Mouse (Mus musculus) E14TG2a.4 (cell line): Measurements from ENCODE around the gene Dnah2.

ENCODE experiments used
- H3K27me3 ChIP-seq: 2 replicates; pipeline ENCODE4 v1.6.1; 2014; ENCODE audit warnings: low read length, control low read depth; ENCODE audit not compliant: insufficient read depth
- H3K36me3 ChIP-seq: 2 replicates; pipeline ENCODE4 v1.6.1; 2014; ENCODE audit warnings: low read length, control low read depth; ENCODE audit not compliant: insufficient read depth
- H3K4me1 ChIP-seq: replicated peaks from 2 replicates; pipeline ENCODE4 v1.6.1; 2014; ENCODE audit warnings: low read depth, low read length, control low read depth
- H3K4me3 ChIP-seq: replicated peaks from 2 replicates; pipeline ENCODE4 v1.5.1; 2014; ENCODE audit warnings: mild to moderate bottlenecking, low read length
- H3K9me3 ChIP-seq: 2 replicates; pipeline ENCODE4 v1.6.1; 2014; ENCODE audit warnings: low read length, control low read depth
- CTCF ChIP-seq: conservative IDR thresholded peaks from 2 replicates; pipeline ENCODE4 v1.5.1; 2014; ENCODE audit warnings: low read length
- NANOG ChIP-seq: IDR thresholded peaks from 2 replicates; pipeline ENCODE4 v1.6.1; 2014; ENCODE audit warnings: borderline replicate concordance, low read length, mixed read lengths
- POU5F1 ChIP-seq: IDR thresholded peaks from 2 replicates; pipeline ENCODE4 v1.6.1; 2014; ENCODE audit warnings: low read length, borderline replicate concordance

Gene Dnah2

GRCm38 (mm10) chr11:69528031-69528390 lies 20.9 kb downstream of the Dnah2 start:
- Histone ChIP-seq H3K9me3 (no peaks in the 10 kb centered on the region), H3K4me3 (no peak overlapping the region), H3K4me1 (peaks cover 24% of the 10 kb centered on the region), H3K27me3 (peaks cover 31% of the 10 kb centered on the region), H3K36me3 (no peaks in the 10 kb centered on the region; the same call in 1 of the 2 replicates)
- no peak for TF ChIP-seq NANOG
- TF ChIP-seq CTCF = no peak
- TF ChIP-seq POU5F1 = no peak

DNA sequence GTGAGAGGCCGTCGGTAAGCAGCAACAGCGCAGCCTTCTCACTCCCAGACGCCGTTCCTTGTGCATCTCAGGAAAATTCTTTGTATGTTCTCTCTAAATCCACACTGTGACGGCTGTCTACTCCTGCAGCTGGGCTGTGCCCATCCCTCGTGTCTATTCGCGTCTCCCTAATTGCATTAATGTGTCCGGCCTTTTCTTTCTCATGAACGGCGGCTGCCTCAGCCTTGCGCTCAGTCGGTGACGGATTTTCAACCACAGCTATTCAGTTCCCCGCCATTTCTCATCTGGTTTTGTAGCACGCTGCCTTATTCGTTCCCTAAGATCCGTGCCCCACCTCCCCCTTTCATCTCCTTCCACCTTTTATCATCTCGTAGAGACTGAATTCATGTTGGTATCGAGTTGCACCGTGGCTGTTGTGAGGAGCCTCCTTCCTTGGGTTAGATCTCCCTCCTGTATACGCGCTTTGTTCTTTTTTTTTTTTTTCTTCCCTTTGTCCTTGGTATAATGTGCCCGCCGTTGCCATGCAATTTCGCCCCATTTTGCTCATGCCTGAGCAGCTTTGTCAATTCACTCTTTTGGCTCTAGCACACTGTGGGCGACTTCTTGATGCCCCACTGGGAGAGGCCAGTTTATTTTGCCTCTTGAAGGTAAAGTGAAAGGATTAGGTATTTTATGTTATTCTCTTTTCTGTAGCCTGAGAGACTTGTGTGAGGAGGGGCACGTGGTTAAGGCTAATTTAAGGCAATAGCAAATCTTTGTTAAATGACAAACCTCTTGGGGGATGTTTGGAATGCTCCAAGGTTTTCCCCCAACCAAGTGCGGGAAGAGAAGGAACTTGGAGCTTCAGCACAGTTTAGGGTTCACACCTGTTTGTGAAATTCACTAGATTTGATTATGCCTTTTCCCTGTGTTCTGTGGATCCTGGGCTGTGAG lies 21.5 kb downstream of the Dnah2 start:
- Histone ChIP-seq H3K4me3 (no peak overlapping the region), H3K9me3 (no peaks in the 10 kb centered on the region), H3K36me3 (no peaks in the 10 kb centered on the region; the same call in 1 of the 2 replicates), H3K27me3 (peaks cover 31% of the 10 kb centered on the region), H3K4me1 (peaks cover 24% of the 10 kb centered on the region)
- TF ChIP-seq NANOG = no peak
- no peak for TF ChIP-seq CTCF
- no peak for TF ChIP-seq POU5F1

DNA sequence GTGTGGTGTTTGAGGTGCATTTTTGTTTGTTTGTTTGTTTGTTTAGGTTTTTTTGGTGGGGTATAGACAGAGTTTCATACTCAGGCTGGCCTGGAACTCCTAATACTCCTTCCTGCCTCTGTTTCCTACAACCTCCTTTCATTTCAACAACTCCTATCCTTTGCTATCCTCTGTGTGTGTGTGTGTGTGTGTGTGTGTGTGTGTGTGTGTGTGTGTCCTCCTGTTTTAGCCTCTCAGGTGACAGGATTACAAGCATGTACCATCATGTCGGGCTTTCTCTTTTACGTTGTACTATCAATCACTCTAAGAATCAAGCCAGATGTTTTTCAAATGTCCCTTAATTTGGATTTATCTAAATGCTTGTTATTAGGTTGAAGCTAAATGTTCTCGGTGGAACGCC lies 22.3 kb downstream of the Dnah2 start:
- no peak for TF ChIP-seq NANOG
- TF ChIP-seq POU5F1 = no peak
- TF ChIP-seq CTCF = no peak
- Histone ChIP-seq H3K9me3 (no peaks in the 10 kb centered on the region), H3K4me3 (no peak overlapping the region), H3K27me3 (peaks cover 31% of the 10 kb centered on the region), H3K36me3 (no peaks in the 10 kb centered on the region; the same call in 1 of the 2 replicates), H3K4me1 (peaks cover 24% of the 10 kb centered on the region)

DNA sequence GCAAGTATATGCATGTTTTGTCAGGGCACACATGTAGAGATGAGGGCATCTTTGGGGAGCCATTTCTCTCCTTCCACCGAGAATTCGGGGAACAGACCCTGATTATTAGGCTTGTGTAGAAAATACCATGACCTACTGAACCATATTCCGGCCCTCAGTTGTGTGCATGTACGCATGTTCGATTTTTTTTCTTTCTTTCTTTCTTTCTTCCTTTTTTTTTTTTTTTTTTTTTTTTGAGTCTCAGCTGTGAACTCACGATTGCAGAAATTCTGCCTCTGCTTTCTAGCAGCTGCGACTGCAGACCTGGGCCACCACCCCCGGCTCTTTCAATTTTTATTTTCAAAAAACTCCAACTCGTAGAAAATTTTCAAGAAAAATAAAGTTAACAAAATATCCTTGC lies 23.2 kb downstream of the Dnah2 start:
- Histone ChIP-seq H3K9me3 (no peaks in the 10 kb centered on the region), H3K4me1 (peaks cover 29% of the 10 kb centered on the region), H3K4me3 (no peak overlapping the region), H3K36me3 (no peaks in the 10 kb centered on the region; the same call in 1 of the 2 replicates), H3K27me3 (peaks cover 31% of the 10 kb centered on the region)
- no peak for TF ChIP-seq CTCF
- no peak for TF ChIP-seq NANOG

DNA sequence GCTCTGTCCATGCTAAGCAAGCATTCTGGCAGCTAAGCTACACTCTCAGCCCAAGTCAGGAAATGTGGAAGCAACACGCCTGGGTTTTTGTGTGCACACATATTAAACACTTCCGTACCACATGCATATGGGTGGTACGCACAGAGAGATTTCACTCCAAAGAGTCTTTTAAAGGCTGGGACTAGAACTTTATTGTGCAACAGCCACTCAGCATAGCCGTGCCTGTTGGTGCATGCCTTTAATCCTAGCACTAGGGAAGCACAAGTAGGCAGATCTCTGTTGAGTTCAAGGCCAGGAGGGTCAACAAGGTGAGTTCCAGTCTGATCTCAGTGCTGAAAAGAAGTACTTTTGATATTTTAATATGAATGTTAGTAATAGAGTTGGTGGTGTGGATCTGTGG lies 25.3 kb downstream of the Dnah2 start:
- H3K27me3 ChIP-seq = peaks cover 17% of the 10 kb centered on the region
- no peak overlapping the region for H3K4me3 ChIP-seq
- peaks cover 18% of the 10 kb centered on the region for H3K4me1 ChIP-seq
- H3K9me3 ChIP-seq = no peaks in the 10 kb centered on the region
- TF ChIP-seq NANOG (no peak), CTCF (no peak), POU5F1 (no peak)
- no peaks in the 10 kb centered on the region; the same call in 1 of the 2 replicates for H3K36me3 ChIP-seq

DNA sequence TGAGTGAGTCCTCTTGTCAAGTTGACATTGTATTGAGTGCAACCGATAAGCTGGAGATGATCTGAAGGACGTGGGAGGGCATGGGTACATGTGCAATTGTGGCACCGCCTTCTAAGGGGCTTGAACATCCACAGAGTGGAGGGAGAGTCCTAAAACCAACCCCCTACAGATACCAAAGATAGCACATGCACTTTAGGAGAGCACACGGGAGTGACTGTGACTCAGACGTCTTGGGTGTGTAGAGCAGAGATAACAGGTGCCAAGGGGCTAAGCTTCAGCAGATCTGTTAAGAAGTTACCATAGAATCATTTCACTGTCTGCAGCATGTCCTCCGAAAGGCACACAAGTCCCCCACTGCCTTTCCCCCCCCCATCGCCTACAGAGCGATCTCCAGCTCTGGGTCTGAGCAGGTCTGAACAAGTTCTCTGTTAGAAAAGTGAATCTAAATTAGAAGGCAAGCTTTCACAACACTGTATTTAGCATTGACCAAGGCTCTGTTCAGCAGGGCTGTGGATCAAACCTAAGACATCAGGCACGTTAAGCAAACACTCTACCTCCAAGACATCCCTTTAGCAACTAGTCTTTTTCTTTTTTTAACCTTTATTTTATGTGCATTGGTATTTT lies 27.3 kb downstream of the Dnah2 start:
- Histone ChIP-seq H3K4me1 (peaks cover 20% of the 10 kb centered on the region), H3K9me3 (no peaks in the 10 kb centered on the region), H3K27me3 (peaks cover 8% of the 10 kb centered on the region; the same call in 1 of the 2 replicates), H3K36me3 (no peaks in the 10 kb centered on the region; the same call in 1 of the 2 replicates), H3K4me3 (no peak overlapping the region)
- TF ChIP-seq POU5F1 (no peak), NANOG (no peak), CTCF (no peak)

GRCm38 (mm10) chr11:69519976-69520375 lies 28.9 kb downstream of the Dnah2 start:
- Histone ChIP-seq H3K4me1 (peaks cover 25% of the 10 kb centered on the region), H3K36me3 (no peaks in the 10 kb centered on the region; the same call in 1 of the 2 replicates), H3K27me3 (peaks cover 9% of the 10 kb centered on the region; the same call in 1 of the 2 replicates), H3K9me3 (0 out of 2 replicates have a peak, but pooled peaks cover 1% of the 10 kb centered on the region), H3K4me3 (no peak overlapping the region)
- TF ChIP-seq POU5F1 = no peak
- TF ChIP-seq NANOG = no peak
- no peak for TF ChIP-seq CTCF

DNA sequence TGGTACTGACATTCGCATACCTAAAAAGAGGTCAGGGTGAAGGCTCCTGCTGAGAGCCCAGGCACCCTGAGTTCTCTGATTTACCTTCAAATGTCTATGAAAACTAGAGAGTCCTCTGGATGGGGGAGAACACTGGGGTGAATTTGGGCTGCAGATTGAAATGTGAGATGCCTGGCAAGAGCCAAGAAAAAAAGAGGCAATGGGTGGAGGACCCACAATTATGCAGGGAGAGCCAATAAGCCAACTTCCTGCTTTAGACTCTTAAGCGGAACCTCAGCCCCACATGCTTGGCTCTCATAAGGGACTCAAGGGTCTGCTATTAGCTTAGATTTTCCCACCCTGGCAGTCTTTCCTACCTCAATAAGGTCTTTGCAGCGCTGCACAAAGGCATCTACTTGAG lies 32.2 kb downstream of the Dnah2 start:
- Histone ChIP-seq H3K9me3 (peaks cover 8% of the 10 kb centered on the region), H3K4me3 (no peak overlapping the region), H3K27me3 (peaks cover 9% of the 10 kb centered on the region; the same call in 1 of the 2 replicates), H3K4me1 (peaks cover 25% of the 10 kb centered on the region), H3K36me3 (no peaks in the 10 kb centered on the region)
- TF ChIP-seq POU5F1 (no peak), NANOG (no peak), CTCF (no peak)
